Comparison of ENCODE assay signal across 26 mouse cellular contexts in the genomic region with DNA sequence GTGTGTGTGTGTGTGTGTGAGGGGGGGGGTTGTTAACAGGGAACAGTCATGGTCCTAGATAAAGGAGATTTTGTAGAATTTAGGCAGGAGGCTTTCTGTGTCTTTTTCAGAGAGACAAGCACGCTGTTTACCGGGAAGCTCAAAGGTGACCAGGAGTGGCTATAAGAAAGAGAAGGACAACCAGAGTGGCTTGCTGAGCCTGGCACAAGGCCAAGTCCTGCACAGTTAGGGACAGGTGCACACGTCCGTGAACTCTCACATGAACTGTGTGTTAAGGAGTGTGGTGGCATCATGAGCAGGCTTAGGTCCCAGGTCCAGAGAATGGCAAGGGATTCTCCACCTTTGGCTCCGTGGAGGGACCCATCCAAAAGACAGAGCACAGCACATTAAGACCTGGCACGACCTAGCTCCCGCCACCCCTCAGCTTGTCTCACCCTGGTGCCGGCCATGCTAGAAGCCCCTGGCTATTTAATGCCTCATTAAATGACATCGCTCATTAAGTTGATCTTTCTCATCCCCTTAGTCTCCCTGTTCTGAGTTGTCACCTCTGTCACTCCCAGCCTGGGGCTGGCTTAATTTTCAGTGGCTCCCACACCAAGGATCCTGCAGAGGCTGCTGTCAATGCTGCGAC. TPM values are rescaled to one million over a fixed set of nuclear protein-coding genes. Genes with fewer than 3 reads are reported as not detected.
DNase-seq lines count a peak whose midpoint lies in the region; ATAC-seq and TF ChIP-seq lines count a peak whose summit lies in the region.
"Had no signal": no experiment of that assay in that cellular context is flagged by ENCODE, and none has a peak within 500 bp of the region (broad histone marks: within the 10 kb centered on the region; RNA-seq: fewer than 3 reads in every experiment).

No protein-coding gene starts in this region.

- H3K27me3 ChIP-seq in intestine, postnatal 0 days (replicated peaks; ENCODE audit: control insufficient read depth, insufficient read depth, low read length) = no peaks in the 10 kb centered on the region
- no peaks in the 10 kb centered on the region for H3K27me3 ChIP-seq in intestine, embryonic 16.5 days (replicated peaks; ENCODE audit: control insufficient read depth, insufficient read depth, low read length)
- peaks cover 4% of the 10 kb centered on the region; the same call in 1 of the 2 replicates for H3K27me3 ChIP-seq in midbrain, embryonic 16.5 days (ENCODE audit: control insufficient read depth, insufficient read depth, low read depth, low read length)
- no peaks in the 10 kb centered on the region; the same call in 1 of the 2 replicates for H3K27me3 ChIP-seq in midbrain, embryonic 11.5 days (ENCODE audit: control insufficient read depth, insufficient read depth, low read length)

- no peak overlapping the region for H3K9ac ChIP-seq in intestine, postnatal 0 days (ENCODE audit: low read depth, low read length)
- H3K9ac ChIP-seq in intestine, embryonic 16.5 days (ENCODE audit: low read depth, low read length) = no peak overlapping the region
- no peak overlapping the region for H3K9ac ChIP-seq in midbrain, embryonic 16.5 days (ENCODE audit: low read depth, low read length)
- no peak overlapping the region for H3K9ac ChIP-seq in midbrain, embryonic 11.5 days (ENCODE audit: low read length)
- H3K9ac ChIP-seq: forebrain, postnatal 0 days; heart, embryonic 13.5 days; hindbrain, embryonic 12.5 days; limb, embryonic 13.5 days; liver, embryonic 13.5 days had no signal

- 63% methylated on average over 10 of the region's 10 CpGs for WGBS in intestine, postnatal 0 days
- WGBS in intestine, embryonic 16.5 days = 74% methylated on average over 10 of the region's 10 CpGs
- WGBS in midbrain, embryonic 16.5 days = 63% methylated on average over 10 of the region's 10 CpGs
- WGBS in midbrain, embryonic 11.5 days = 80% methylated on average over 10 of the region's 10 CpGs

- DNase-seq in midbrain, embryonic 11.5 days (ENCODE audit: low spot score, missing footprints) = no peak
- DNase-seq in kidney, postnatal 14 days = peak; percentile 17
- peak; percentile 40 for DNase-seq in retina, embryonic 14.5 days (ENCODE audit: low spot score)
- DNase-seq in adrenal gland, postnatal 4 days (ENCODE audit: low spot score in 2 of 2) = no peak
- DNase-seq in layer of hippocampus, adult 8-10 months (ENCODE audit: low spot score in 2 of 2) = no peak
- DNase-seq: adrenal gland, postnatal 25 days; cerebellum, adult 11 months; cerebellum, postnatal 10 days; forebrain, postnatal 0 days; gastrocnemius, postnatal 14 days; heart, adult 18-20 months; liver, embryonic 13.5 days; lung, adult 2 months; lung, postnatal 14 days; right cerebral cortex, postnatal 14 days; spleen, adult 18-20 months; thymus, postnatal 36 days had no signal

- peak; percentile 54 for ATAC-seq in intestine, postnatal 0 days
- no peak; the same call in 1 of the 2 replicates for ATAC-seq in intestine, embryonic 16.5 days
- ATAC-seq in midbrain, embryonic 16.5 days = 0 out of 2 replicates have a peak, but pooled peaks have one; percentile 28
- ATAC-seq in midbrain, embryonic 11.5 days (ENCODE audit: low FRiP score) = no peak
- ATAC-seq: forebrain, postnatal 0 days; inflammation-experienced regulatory T-cells, adult 6 months had no signal

- TF ChIP-seq CTCF in intestine, postnatal 0 days (IDR thresholded peaks at IDR 0.05; ENCODE audit: low read depth) = no peak

- H3K36me3 ChIP-seq in intestine, postnatal 0 days (ENCODE audit: control insufficient read depth, insufficient read depth) = no peaks in the 10 kb centered on the region
- no peaks in the 10 kb centered on the region for H3K36me3 ChIP-seq in intestine, embryonic 16.5 days (ENCODE audit: control insufficient read depth, insufficient read depth, low read length)
- no peaks in the 10 kb centered on the region for H3K36me3 ChIP-seq in midbrain, embryonic 16.5 days (ENCODE audit: control insufficient read depth, insufficient read depth, low read length)
- H3K36me3 ChIP-seq in midbrain, embryonic 11.5 days (ENCODE audit: control insufficient read depth, insufficient read depth, low read length) = no peaks in the 10 kb centered on the region
- H3K36me3 ChIP-seq: forebrain, embryonic 10.5 days; heart, embryonic 13.5 days; hindbrain, embryonic 12.5 days; limb, embryonic 13.5 days; liver, embryonic 13.5 days had no signal

- H3K4me3 ChIP-seq in intestine, postnatal 0 days (ENCODE audit: low read depth, low read length) = no peak overlapping the region
- H3K4me3 ChIP-seq in intestine, embryonic 16.5 days (ENCODE audit: low read length) = no peak overlapping the region
- H3K4me3 ChIP-seq in midbrain, embryonic 16.5 days (ENCODE audit: low read depth, low read length) = no peak overlapping the region
- H3K4me3 ChIP-seq in midbrain, embryonic 11.5 days (ENCODE audit: low read depth, low read length) = no peak overlapping the region
- H3K4me3 ChIP-seq: forebrain, embryonic 10.5 days; heart, embryonic 13.5 days; hindbrain, embryonic 12.5 days; limb, embryonic 13.5 days; liver, embryonic 13.5 days had no signal

- no peaks in the 10 kb centered on the region for H3K9me3 ChIP-seq in intestine, postnatal 0 days (ENCODE audit: control insufficient read depth)
- no peaks in the 10 kb centered on the region for H3K9me3 ChIP-seq in intestine, embryonic 16.5 days (ENCODE audit: control insufficient read depth, low read length)
- H3K9me3 ChIP-seq in midbrain, embryonic 16.5 days (replicated peaks; ENCODE audit: control insufficient read depth, low read length, poor library complexity, severe bottlenecking) = no peaks in the 10 kb centered on the region
- no peaks in the 10 kb centered on the region for H3K9me3 ChIP-seq in midbrain, embryonic 11.5 days (ENCODE audit: control insufficient read depth, low read length)
- H3K9me3 ChIP-seq: forebrain, embryonic 10.5 days; heart, embryonic 13.5 days; hindbrain, embryonic 12.5 days; limb, embryonic 13.5 days; liver, embryonic 13.5 days had no signal

- no peaks in the 10 kb centered on the region for H3K4me1 ChIP-seq in intestine, postnatal 0 days (replicated peaks; ENCODE audit: control insufficient read depth, insufficient read depth, low read length)
- no peaks in the 10 kb centered on the region for H3K4me1 ChIP-seq in intestine, embryonic 16.5 days (ENCODE audit: control insufficient read depth, insufficient read depth, low read length)
- H3K4me1 ChIP-seq in midbrain, embryonic 16.5 days (ENCODE audit: control insufficient read depth, insufficient read depth, low read length) = 0 out of 2 replicates have a peak, but pooled peaks cover 7% of the 10 kb centered on the region
- H3K4me1 ChIP-seq in midbrain, embryonic 11.5 days (ENCODE audit: control insufficient read depth, insufficient read depth, low read length) = no peaks in the 10 kb centered on the region
- H3K4me1 ChIP-seq: heart, embryonic 13.5 days; hindbrain, embryonic 12.5 days; limb, embryonic 13.5 days; liver, embryonic 13.5 days had no signal

- H3K27ac ChIP-seq in intestine, postnatal 0 days (ENCODE audit: low read depth, low read length) = no peak overlapping the region
- no peak overlapping the region for H3K27ac ChIP-seq in intestine, embryonic 16.5 days (ENCODE audit: low read length)
- no peak overlapping the region for H3K27ac ChIP-seq in midbrain, embryonic 16.5 days (ENCODE audit: low read length)
- H3K27ac ChIP-seq in midbrain, embryonic 11.5 days (ENCODE audit: low read depth, low read length) = no peak overlapping the region
- H3K27ac ChIP-seq: forebrain, embryonic 10.5 days; heart, embryonic 13.5 days; hindbrain, embryonic 12.5 days; limb, embryonic 13.5 days; liver, embryonic 13.5 days had no signal

- H3K4me2 ChIP-seq in intestine, postnatal 0 days (replicated peaks; ENCODE audit: low read depth) = no peak overlapping the region
- no peak overlapping the region for H3K4me2 ChIP-seq in intestine, embryonic 16.5 days (ENCODE audit: low read depth, low read length)
- no peak overlapping the region for H3K4me2 ChIP-seq in midbrain, embryonic 16.5 days (ENCODE audit: low read length)
- H3K4me2 ChIP-seq in midbrain, embryonic 11.5 days = no peak overlapping the region
- H3K4me2 ChIP-seq: heart, embryonic 13.5 days; hindbrain, embryonic 12.5 days; limb, embryonic 13.5 days; liver, embryonic 13.5 days had no signal

RNA-seq across cellular contexts. Expression of a gene that starts 33.0 kb away (rescaled TPM):
- 358 and 381 TPM in 2 replicates for polyA plus RNA-seq in intestine, postnatal 0 days (2015; fragmentation: Nextera tagmentation; extraction: Ambion mirVana)
- 477 and 515 TPM in 2 replicates for polyA plus RNA-seq in intestine, embryonic 16.5 days (2015; fragmentation: Nextera tagmentation; extraction: Ambion mirVana)
- 393 and 408 TPM in 2 replicates for polyA plus RNA-seq in midbrain, embryonic 16.5 days (2015; fragmentation: Nextera tagmentation; extraction: Ambion mirVana)
- 523 and 552 TPM in 2 replicates for polyA plus RNA-seq in midbrain, embryonic 11.5 days (2014; fragmentation: Nextera tagmentation; extraction: Ambion mirVana)
- total RNA-seq in adrenal gland, postnatal 4 days (2021) = 100 to 1,000 TPM; 172 to 173 TPM
- total RNA-seq in layer of hippocampus, adult 8-10 months (2022) = 100 to 1,000 TPM in 3 of 4 experiments, 10 to 100 TPM in 1; 97.0 to 117 (median 111) TPM

RNA-seq across cellular contexts. Expression of a gene that starts 34.8 kb away (rescaled TPM):
- polyA plus RNA-seq in intestine, postnatal 0 days (2015; fragmentation: Nextera tagmentation; extraction: Ambion mirVana) = 1.2 and 1.4 TPM in 2 replicates
- 1.7 and 1.9 TPM in 2 replicates for polyA plus RNA-seq in intestine, embryonic 16.5 days (2015; fragmentation: Nextera tagmentation; extraction: Ambion mirVana)
- polyA plus RNA-seq in midbrain, embryonic 16.5 days (2015; fragmentation: Nextera tagmentation; extraction: Ambion mirVana) = 14.9 and 16.7 TPM in 2 replicates
- polyA plus RNA-seq in midbrain, embryonic 11.5 days (2014; fragmentation: Nextera tagmentation; extraction: Ambion mirVana) = 1.6 and 1.7 TPM in 2 replicates
- total RNA-seq in adrenal gland, postnatal 4 days (2021) = 10 to 100 TPM; 17.5 to 19.3 TPM
- total RNA-seq in layer of hippocampus, adult 8-10 months (2022) = 10 to 100 TPM; 66.8 to 72.5 (median 69.7) TPM
- total RNA-seq: neutrophil, adult 5-6 weeks had no signal

Comparison
In these comparisons a context has a peak if more than half of its experiments do, and no peak if none do; other contexts are left out.
1. ATAC-seq: peak in intestine, postnatal 0 days (single experiment) and midbrain, embryonic 16.5 days (single experiment); none in intestine, embryonic 16.5 days (single experiment) and midbrain, embryonic 11.5 days (single experiment).
2. DNase-seq: peak in kidney, postnatal 14 days (single experiment) and retina, embryonic 14.5 days (single experiment); none in midbrain, embryonic 11.5 days (single experiment), adrenal gland, postnatal 4 days (0 of 2) and layer of hippocampus, adult 8-10 months (0 of 2).